Mouse (Mus musculus) retina, adult 2 months (tissue): ENCODE measurements around the gene Cdh4.

Source experiments
- DNase-seq: peaks from one replicate; pipeline ENCODE4 v3.0.0-alpha.2; 2012; ENCODE audit warnings: low read depth, low spot score

Cdh4 gene

DNA sequence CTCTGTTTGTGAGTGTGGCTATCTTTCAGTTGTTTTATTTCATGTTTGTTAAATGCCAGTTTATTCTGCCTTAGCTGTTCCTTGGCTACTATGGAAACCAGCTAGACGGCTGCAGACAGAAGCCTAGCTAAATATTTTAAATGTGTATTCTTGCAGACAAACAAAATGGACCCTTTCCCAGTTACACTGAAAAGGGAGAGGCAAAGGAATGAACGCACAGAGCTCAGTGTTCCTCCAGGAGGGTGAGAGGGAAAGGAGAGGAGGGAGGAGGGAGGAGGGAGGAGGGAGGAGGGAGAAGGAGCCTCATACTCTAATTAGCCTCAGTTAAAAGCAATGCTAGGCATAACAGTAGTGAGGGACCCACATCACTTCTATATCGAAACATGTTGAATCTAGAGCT lies 348.5 kb downstream of the Cdh4 start:
- DNase-seq, result no peak

GRCm38 (mm10) chr2:179792426-179793133 lies 350.3 kb downstream of the Cdh4 start:
- DNase-seq, result peak; percentile 22

- DNase-seq, result peak; percentile 37
Measured at GRCm38 (mm10) chr2:179794354-179794753, 352.1 kb downstream of the Cdh4 start.

DNA sequence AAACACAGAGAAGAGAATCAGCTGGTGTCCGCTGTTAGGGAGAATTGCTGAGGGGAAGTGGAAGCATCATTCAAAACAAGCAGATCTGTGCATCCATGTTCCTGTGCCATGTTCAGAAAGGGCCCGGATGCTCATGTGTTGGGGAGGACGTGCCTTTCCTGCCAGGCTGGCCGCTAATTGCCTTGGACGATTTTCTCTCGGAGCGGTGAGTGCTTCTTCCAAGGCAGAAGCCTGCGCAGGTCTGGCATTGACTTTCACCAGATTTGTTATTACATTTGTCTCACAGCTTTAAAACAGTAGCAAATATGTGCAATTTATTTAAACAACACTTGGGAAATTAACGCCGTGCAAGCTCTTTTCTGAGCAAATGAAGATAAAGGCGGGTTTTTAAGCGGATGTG lies 353.2 kb downstream of the Cdh4 start:
- DNase-seq, result no peak

GRCm38 (mm10) chr2:179799906-179800532 lies 357.8 kb downstream of the Cdh4 start:
- DNase-seq, result no peak

DNA sequence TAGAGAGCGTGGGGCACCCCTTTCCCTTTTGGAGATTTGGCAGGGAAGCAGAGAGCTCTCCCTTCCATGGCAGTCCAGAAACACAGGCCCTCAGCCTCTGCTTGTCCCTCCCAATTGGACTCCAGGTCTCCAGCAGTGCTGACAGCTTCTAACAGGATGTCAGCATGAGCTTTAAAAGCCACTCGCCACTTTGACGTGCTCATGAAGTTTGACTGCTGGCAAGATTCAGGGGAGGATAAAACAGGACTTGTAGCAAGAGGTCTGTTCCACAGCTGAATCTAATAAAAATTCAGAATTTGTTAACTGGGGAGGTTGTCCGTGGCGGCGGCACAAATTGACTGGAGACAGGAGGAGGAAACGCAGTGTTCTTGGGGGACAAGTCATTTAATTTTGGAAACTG lies 358.8 kb downstream of the Cdh4 start:
- no peak for DNase-seq

DNA sequence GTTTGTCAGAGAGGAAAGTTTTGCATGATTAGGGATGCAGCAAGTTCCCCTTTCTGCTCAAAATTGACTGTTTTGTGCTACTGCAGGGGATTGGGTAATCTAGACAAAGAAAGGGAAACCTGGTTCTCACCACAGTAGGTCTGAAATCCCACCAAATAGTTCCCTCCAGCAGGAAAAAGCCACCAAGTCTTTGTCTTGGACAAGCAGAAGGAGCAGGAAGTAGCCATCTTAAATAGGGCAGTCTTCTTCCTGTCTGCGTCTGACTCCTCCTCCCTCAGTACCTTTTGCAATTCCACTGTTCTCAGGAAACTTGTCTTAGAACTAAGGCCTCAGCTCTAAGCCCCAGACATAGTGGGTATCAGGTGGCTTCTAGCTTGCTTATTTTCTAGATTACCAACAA lies 360.2 kb downstream of the Cdh4 start:
- DNase-seq, result no peak

GRCm38 (mm10) chr2:179811086-179811485 lies 368.9 kb downstream of the Cdh4 start:
- no peak for DNase-seq

GRCm38 (mm10) chr2:179813035-179813827 lies 371.0 kb downstream of the Cdh4 start:
- DNase-seq, result no peak

DNA sequence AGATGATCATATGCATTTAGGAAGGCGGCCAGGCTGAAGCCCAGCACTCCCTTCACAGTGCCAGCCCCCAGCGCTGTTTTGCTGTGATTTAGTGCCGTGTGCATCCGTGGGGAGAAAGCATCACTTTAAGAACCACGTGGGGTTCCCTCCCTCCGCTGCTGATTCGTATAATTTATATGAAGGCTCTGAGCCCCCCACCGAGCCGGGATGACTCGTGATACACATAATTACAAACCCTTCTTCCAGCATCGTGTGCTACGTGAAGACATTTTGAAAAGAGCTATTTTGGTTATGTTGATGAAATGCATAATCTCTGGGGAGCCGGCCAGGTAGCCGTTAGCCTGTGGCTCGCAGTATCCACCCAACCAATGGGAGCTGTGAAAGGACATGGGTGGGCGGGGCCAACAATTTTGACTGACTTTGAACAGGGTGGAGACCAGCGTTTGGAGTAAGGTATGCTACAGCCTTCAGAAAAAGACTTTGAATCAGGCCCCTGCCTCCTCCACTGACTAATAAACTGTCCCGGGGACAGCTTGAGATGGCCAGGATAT lies 382.6 kb downstream of the Cdh4 start:
- no peak for DNase-seq

DNA sequence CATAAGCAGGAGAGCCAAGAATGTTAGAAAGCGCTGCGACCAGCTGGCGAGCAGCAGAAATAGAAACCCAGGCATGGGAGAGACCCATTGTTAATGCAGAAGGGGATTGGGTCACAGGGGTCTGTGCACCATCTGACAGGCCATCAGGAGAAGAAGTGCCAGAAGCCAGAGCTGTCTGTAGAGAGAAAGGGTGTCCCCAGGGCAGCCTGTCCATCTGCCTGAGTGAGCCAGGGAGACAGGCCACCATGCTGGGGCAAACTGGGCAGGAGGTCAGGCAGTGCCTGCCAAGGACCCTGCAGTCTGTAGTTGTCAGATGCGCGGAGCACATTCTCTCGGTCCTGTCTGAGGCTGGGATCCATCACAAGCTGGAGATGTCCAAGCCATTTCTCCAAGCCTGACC lies 386.7 kb downstream of the Cdh4 start:
- DNase-seq, result no peak

GRCm38 (mm10) chr2:179829972-179830371 lies 387.7 kb downstream of the Cdh4 start:
- no peak for DNase-seq

DNA sequence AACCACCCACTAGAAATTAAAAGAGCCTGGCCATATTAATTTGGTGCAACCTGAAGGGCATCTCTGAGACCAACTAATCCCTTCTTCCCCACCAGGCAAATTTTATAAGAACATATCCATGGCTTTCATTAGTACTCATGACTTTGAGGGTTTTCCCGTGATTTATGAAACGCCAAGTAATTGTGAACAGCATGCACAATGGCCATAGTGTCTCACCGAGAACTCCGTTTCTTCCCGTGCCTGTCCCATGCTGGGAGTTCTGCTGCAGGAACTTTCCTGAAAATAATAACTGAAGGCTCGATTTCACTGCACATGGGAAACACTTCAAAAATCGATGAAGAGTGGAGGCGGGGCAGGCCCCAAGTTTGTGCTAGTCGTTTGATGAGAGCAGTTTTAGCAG lies 392.7 kb downstream of the Cdh4 start:
- DNase-seq, result no peak

DNA sequence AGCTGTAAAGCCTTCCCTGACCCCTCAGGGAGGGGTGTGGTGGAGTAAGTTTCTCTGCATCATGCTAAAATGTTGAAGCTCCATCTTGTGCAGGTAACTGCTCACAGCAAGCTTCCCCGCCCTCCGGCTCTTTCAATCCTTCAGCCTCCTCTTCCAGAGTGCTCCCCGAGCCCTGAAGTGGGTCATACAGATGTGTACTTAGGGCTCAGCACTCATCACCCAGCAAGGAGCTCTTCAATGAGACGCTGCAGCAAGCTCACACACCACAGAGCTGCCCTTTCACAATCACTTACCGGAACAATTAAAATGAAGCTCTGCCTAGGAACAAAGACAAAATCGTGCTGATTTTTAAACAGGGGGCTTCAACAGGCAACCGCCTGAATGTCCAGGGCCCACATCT lies 393.3 kb downstream of the Cdh4 start:
- DNase-seq, result no peak

- no peak for DNase-seq
Measured at GRCm38 (mm10) chr2:179837186-179837585, 395.0 kb downstream of the Cdh4 start.

- no peak for DNase-seq
Measured at GRCm38 (mm10) chr2:179838036-179838435, 395.8 kb downstream of the Cdh4 start.

GRCm38 (mm10) chr2:179842610-179843389 lies 400.6 kb downstream of the Cdh4 start:
- DNase-seq, result no peak

GRCm38 (mm10) chr2:179849732-179850131 lies 407.5 kb downstream of the Cdh4 start:
- DNase-seq, result no peak

GRCm38 (mm10) chr2:179852169-179852568 lies 409.9 kb downstream of the Cdh4 start:
- DNase-seq, result no peak

DNA sequence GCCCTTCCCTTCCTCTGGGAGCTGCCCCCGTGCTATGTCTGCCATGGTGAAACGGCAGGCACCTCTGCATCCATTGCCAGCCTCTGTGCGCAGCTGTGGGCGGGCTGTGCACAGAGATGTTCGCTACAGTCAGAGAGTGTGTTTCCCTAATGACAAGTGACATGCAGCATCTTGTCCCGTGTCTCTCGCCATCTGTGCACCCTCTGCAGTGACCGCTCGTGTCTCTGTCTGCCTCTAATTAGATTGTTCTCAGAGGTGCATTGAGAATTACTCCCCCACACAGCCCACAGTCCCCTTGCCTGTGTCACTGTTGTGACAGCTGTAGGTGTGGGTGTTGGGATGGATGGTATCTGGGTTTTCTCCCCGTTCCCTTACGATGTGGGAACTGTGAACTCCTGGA lies 410.6 kb downstream of the Cdh4 start:
- DNase-seq, result no peak

- no peak for DNase-seq
Measured at GRCm38 (mm10) chr2:179853892-179854291, 411.7 kb downstream of the Cdh4 start.

DNA sequence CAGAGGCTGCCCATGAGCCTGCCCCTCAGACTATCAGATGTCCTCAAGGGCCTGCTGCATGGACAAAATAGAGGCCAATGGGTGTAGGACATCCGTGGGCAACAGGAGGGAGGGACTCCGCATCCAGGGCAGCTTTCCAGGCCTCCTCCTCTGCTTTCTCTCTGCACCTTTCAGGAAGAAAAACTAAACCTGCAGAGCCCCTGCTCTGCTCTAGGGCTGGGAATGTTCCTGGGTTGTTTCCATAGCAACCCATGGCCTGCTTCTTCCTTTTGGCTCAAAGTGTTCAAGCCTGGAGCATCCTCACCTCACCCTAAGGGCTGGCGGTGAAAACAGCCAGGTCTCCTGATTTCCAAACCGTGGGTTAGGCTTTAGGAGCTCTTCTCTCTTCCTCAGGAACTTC lies 414.9 kb downstream of the Cdh4 start:
- DNase-seq, result no peak
